Mouse (Mus musculus): Measurements from ENCODE around the gene Cxxc4. TPM values are rescaled to one million over a fixed set of nuclear protein-coding genes. Genes with fewer than 3 reads are reported as not detected.
A peak's percentile ranks its signal among the peaks of the same experiment; 100 is the strongest.

Cxxc4 gene
- total and polyA plus RNA-seq, 3 experiments, result not detected

- Histone ChIP-seq H3K9me3 (replicated peaks; ENCODE audit: insufficient read depth, low read length) (no peaks in the 10 kb centered on the region), H3K4me1 (ENCODE audit: control insufficient read depth in 1 of 2, insufficient read depth in 2 of 2, low read length in 2 of 2) (peaks cover 2 to 6% of the 10 kb centered on the region in 2 experiments; a peak in 2 of 4 replicates), H3K27ac (ENCODE audit: control insufficient read depth, low read depth, low read length) (no peak overlapping the region), H3K36me3 (ENCODE audit: control insufficient read depth in 1 of 2, insufficient read depth in 2 of 2, low read length in 2 of 2) (peaks cover 0 to 7% of the 10 kb centered on the region in 2 experiments; a peak in 2 of 4 replicates), H3K4me3 (ENCODE audit: control insufficient read depth in 1 of 2, insufficient read depth in 1 of 2, low read depth in 2 of 2, low read length in 2 of 2) (no peak overlapping the region), H3K9ac (ENCODE audit: control insufficient read depth, low read depth, low read length, poor library complexity, severe bottlenecking) (no peak overlapping the region), H3K27me3 (ENCODE audit: control insufficient read depth in 1 of 2, insufficient read depth in 2 of 2, low read length in 2 of 2) (no peaks in the 10 kb centered on the region), H3K79me2 (ENCODE audit: control insufficient read depth, insufficient read depth, low read length, poor library complexity) (no peaks in the 10 kb centered on the region)
- no peak for TF ChIP-seq MAZ (IDR thresholded peaks at IDR 0.05; ENCODE audit: low read depth, low read length)
- no peak for TF ChIP-seq MAFK (IDR thresholded peaks at IDR 0.05; ENCODE audit: borderline replicate concordance, low read depth, low read length)
- no peak for TF ChIP-seq ZKSCAN1 (IDR thresholded peaks at IDR 0.05; ENCODE audit: low read depth, low read length)
- peak; percentile 47; the same call in 1 of the 2 replicates for TF ChIP-seq GATA1 (IDR thresholded peaks at IDR 0.05; ENCODE audit: low read depth, low read length)
- TF ChIP-seq SMC3 (IDR thresholded peaks at IDR 0.05; ENCODE audit: low read depth, low read length), result no peak
- TF ChIP-seq RAD21 (IDR thresholded peaks at IDR 0.05; ENCODE audit: low read depth, low read length), result no peak
- TF ChIP-seq POLR2AphosphoS2 (IDR thresholded peaks at IDR 0.05; ENCODE audit: low read length), result no peak
- no peak for TF ChIP-seq MEF2A (IDR thresholded peaks at IDR 0.05; ENCODE audit: extremely low read depth, insufficient replicate concordance, low read depth, low read length, poor library complexity, severe bottlenecking)
- TF ChIP-seq POLR2A (IDR thresholded peaks at IDR 0.05; ENCODE audit: control insufficient read depth in 1 of 2, insufficient read depth in 1 of 2, low read depth in 1 of 2, low read length in 2 of 2, poor library complexity in 1 of 2), result no peak
- TF ChIP-seq USF2 (IDR thresholded peaks at IDR 0.05; ENCODE audit: borderline replicate concordance in 1 of 2, insufficient read depth in 1 of 2, low read depth in 1 of 2, low read length in 2 of 2), result no peak
- no peak for TF ChIP-seq E2F4 (IDR thresholded peaks at IDR 0.05; ENCODE audit: borderline replicate concordance, low read depth, low read length)
- no peak for TF ChIP-seq TCF12 (IDR thresholded peaks at IDR 0.05; ENCODE audit: low read depth, low read length)
- no peak for TF ChIP-seq ELF1 (IDR thresholded peaks at IDR 0.05; ENCODE audit: low read depth, low read length)
- TF ChIP-seq ZMIZ1 (IDR thresholded peaks at IDR 0.05; ENCODE audit: low read depth, low read length), result no peak
- no peak for TF ChIP-seq USF1 (IDR thresholded peaks at IDR 0.05; ENCODE audit: low read depth, low read length)
- TF ChIP-seq NRF1 (IDR thresholded peaks at IDR 0.05; ENCODE audit: insufficient read depth, low read depth, low read length, poor library complexity, severe bottlenecking), result no peak
- no peak for TF ChIP-seq GABPA (IDR thresholded peaks at IDR 0.05; ENCODE audit: low read depth, low read length)
- 0 out of 2 replicates have a peak, but pooled peaks have one; percentile 10 for TF ChIP-seq ZNF384 (IDR thresholded peaks at IDR 0.05; ENCODE audit: low read depth, low read length)
- no peak for TF ChIP-seq KAT2A (conservative IDR thresholded peaks at IDR 0.05; ENCODE audit: low read depth, low read length)
- TF ChIP-seq MYC (IDR thresholded peaks at IDR 0.05; ENCODE audit: low read depth, low read length), result no peak
- TF ChIP-seq MYB (IDR thresholded peaks at IDR 0.05; ENCODE audit: low read depth, low read length), result 0 out of 2 replicates have a peak, but pooled peaks have one; percentile 44
- no peak for TF ChIP-seq POLR2AphosphoS5 (IDR thresholded peaks at IDR 0.05; ENCODE audit: borderline replicate concordance, low read depth, low read length)
- TF ChIP-seq RCOR1 (IDR thresholded peaks at IDR 0.05; ENCODE audit: low read depth, low read length), result peak; percentile 64
- no peak for TF ChIP-seq ZC3H11A (IDR thresholded peaks at IDR 0.05; ENCODE audit: low read depth, low read length)
- TF ChIP-seq BHLHE40 (IDR thresholded peaks at IDR 0.05; ENCODE audit: borderline replicate concordance, low read depth, low read length), result no peak
- no peak for TF ChIP-seq CHD2 (IDR thresholded peaks at IDR 0.05; ENCODE audit: low read length)
- no peak for TF ChIP-seq TBP (IDR thresholded peaks at IDR 0.05; ENCODE audit: low read depth, low read length)
- TF ChIP-seq TAL1 (IDR thresholded peaks at IDR 0.05; ENCODE audit: low read length), result no peak
- peak; percentile 63 to 83; a peak in 3 of 4 replicates for TF ChIP-seq EP300 (IDR thresholded peaks at IDR 0.05; ENCODE audit: low read depth in 1 of 2, low read length in 2 of 2)
- DNase-seq (ENCODE audit: low read depth, low spot score), result peak; percentile 43
These were observed 3.5 kb upstream of the Cxxc4 start for GRCm38 (mm10) chr3:134232753-134233152.

Measured in MEL (cell line).